Mouse (Mus musculus) liver, embryonic 16.5 days (tissue): Measurements from ENCODE around the gene Skap1. TPM values are rescaled to one million over a fixed set of nuclear protein-coding genes. Genes with fewer than 3 reads are reported as not detected.

ENCODE experiments used
- ATAC-seq: fragments of 200-750 bp; cut with Nextera tagmentation; 2 replicates; pipeline ENCODE4 v1.8.0; 2017; ENCODE audit warnings: low read depth, mild to moderate bottlenecking, moderate number of reproducible peaks, moderate library complexity
- H3K27ac ChIP-seq: fragments of 300-500 bp; sonication (generic); 2 replicates; pipeline ENCODE4 v1.5.1; 2014; ENCODE audit warnings: mild to moderate bottlenecking, low read length
- H3K27me3 ChIP-seq: fragments of 300-500 bp; sonication (generic); 2 replicates; pipeline ENCODE4 v1.6.1; 2014; ENCODE audit warnings: low read depth, low read length, mixed read lengths; ENCODE audit not compliant: control insufficient read depth, insufficient read depth
- H3K36me3 ChIP-seq: fragments of 300-500 bp; sonication (generic); 2 replicates; pipeline ENCODE4 v1.6.1; 2014; ENCODE audit warnings: mild to moderate bottlenecking; ENCODE audit not compliant: control insufficient read depth, insufficient read depth
- H3K4me1 ChIP-seq: fragments of 300-500 bp; sonication (generic); 2 replicates; pipeline ENCODE4 v1.6.1; 2014; ENCODE audit warnings: low read depth, low read length, mixed read lengths; ENCODE audit not compliant: control insufficient read depth
- H3K4me2 ChIP-seq: fragments of 300-500 bp; sonication (generic); 2 replicates; pipeline ENCODE4 v1.6.1; 2014; ENCODE audit warnings: low read depth, low read length, mixed read lengths
- H3K4me3 ChIP-seq: fragments of 300-500 bp; sonication (generic); 2 replicates; pipeline ENCODE4 v1.5.1; 2014; ENCODE audit warnings: low read depth, mild to moderate bottlenecking, low read length
- H3K9ac ChIP-seq: fragments of 300-500 bp; sonication (generic); 2 replicates; pipeline ENCODE4 v1.6.1; 2014; ENCODE audit warnings: low read depth, low read length
- H3K9me3 ChIP-seq: fragments of 300-500 bp; sonication (generic); replicated peaks from 2 replicates; pipeline ENCODE4 v1.6.1; 2016; ENCODE audit warnings: low read length; ENCODE audit not compliant: control insufficient read depth
- WGBS: fragments of 180-500 bp; shearing (Covaris S2); extraction: QIAGEN DNeasy Blood & Tissue Kit; methylation state at CpG from one replicate; pipeline ENCODE4 v1.1.7; 2014; ENCODE audit not compliant: insufficient replicate concordance; 5-methylcytosine and 5-hydroxymethylcytosine counted together
- polyA plus RNA-seq: library from polyadenylated mRNA; unstranded; fragments of >200 nt; fragmentation: Nextera tagmentation; extraction: Ambion mirVana; gene quantifications from 2 replicates; pipeline ENCODE4 v1.2.1, GENCODE M21; 2015

Skap1 gene
- polyA plus RNA-seq, 1 experiment from 2014 or later, result 0.12 TPM

GRCm38 (mm10) chr11:96434888-96435287 is 29.5 kb upstream of the Skap1 start:
- WGBS, result 28% methylated on average over 6 of the region's 6 CpGs
- H3K4me1 ChIP-seq, result no peaks in the 10 kb centered on the region
- H3K27me3 ChIP-seq, result no peaks in the 10 kb centered on the region; the same call in none of the 2 replicates
- H3K27ac ChIP-seq, result no peak overlapping the region
- no peak overlapping the region for H3K4me2 ChIP-seq
- H3K4me3 ChIP-seq, result no peak overlapping the region
- no peaks in the 10 kb centered on the region for H3K36me3 ChIP-seq
- ATAC-seq, result no peak
- H3K9ac ChIP-seq, result no peak overlapping the region
- H3K9me3 ChIP-seq, result no peaks in the 10 kb centered on the region

DNA sequence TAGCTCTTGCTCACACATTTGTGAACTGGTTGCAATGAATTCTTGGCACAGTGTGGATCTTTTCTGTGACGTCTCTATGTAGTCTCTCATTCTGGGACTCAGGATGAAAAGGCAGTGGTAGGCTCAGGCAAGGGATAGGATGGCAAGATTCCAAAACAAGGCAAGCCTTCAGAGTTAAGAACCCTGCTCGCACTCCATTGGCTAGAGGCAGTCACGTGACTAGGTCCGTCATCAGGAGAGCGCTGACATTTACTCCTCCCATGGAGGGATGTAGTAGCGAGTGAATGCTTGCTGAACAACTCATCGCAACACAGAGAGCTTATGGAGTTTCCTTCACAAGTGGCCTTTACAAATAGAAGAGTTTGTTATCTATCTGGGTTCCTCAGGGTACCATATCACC is 27.9 kb upstream of the Skap1 start:
- Histone ChIP-seq H3K4me2 (no peak overlapping the region), H3K27ac (no peak overlapping the region), H3K9ac (no peak overlapping the region), H3K36me3 (no peaks in the 10 kb centered on the region), H3K9me3 (no peaks in the 10 kb centered on the region), H3K4me3 (no peak overlapping the region), H3K4me1 (no peaks in the 10 kb centered on the region), H3K27me3 (no peaks in the 10 kb centered on the region; the same call in none of the 2 replicates)
- WGBS, result 56% methylated on average over 7 of the region's 7 CpGs
- no peak for ATAC-seq

- no peaks in the 10 kb centered on the region for H3K4me1 ChIP-seq
- WGBS, result 4% methylated on average over 7 of the region's 7 CpGs
- no peaks in the 10 kb centered on the region for H3K36me3 ChIP-seq
- H3K4me2 ChIP-seq, result no peak overlapping the region
- H3K4me3 ChIP-seq, result no peak overlapping the region
- no peaks in the 10 kb centered on the region; the same call in none of the 2 replicates for H3K27me3 ChIP-seq
- ATAC-seq, result no peak
- no peaks in the 10 kb centered on the region for H3K9me3 ChIP-seq
- no peak overlapping the region for H3K9ac ChIP-seq
- no peak overlapping the region for H3K27ac ChIP-seq
These were observed 25.6 kb upstream of the Skap1 start for GRCm38 (mm10) chr11:96438787-96439186.

- no peak overlapping the region for H3K4me2 ChIP-seq
- no peaks in the 10 kb centered on the region for H3K36me3 ChIP-seq
- no peak overlapping the region for H3K4me3 ChIP-seq
- no peak for ATAC-seq
- H3K27me3 ChIP-seq, result no peaks in the 10 kb centered on the region; the same call in none of the 2 replicates
- no peak overlapping the region for H3K27ac ChIP-seq
- WGBS, result 19% methylated on average over 12 of the region's 12 CpGs
- H3K9me3 ChIP-seq, result no peaks in the 10 kb centered on the region
- H3K4me1 ChIP-seq, result no peaks in the 10 kb centered on the region
- H3K9ac ChIP-seq, result no peak overlapping the region
These were observed 22.7 kb upstream of the Skap1 start for GRCm38 (mm10) chr11:96441546-96442185.

- H3K36me3 ChIP-seq, result no peaks in the 10 kb centered on the region
- H3K27ac ChIP-seq, result no peak overlapping the region
- H3K9me3 ChIP-seq, result no peaks in the 10 kb centered on the region
- no peak overlapping the region for H3K4me3 ChIP-seq
- no peaks in the 10 kb centered on the region; the same call in none of the 2 replicates for H3K27me3 ChIP-seq
- no peaks in the 10 kb centered on the region for H3K4me1 ChIP-seq
- H3K9ac ChIP-seq, result no peak overlapping the region
- ATAC-seq, result no peak
- H3K4me2 ChIP-seq, result no peak overlapping the region
- WGBS, result 44% methylated on average over 5 of the region's 5 CpGs
These were observed 21.9 kb upstream of the Skap1 start for GRCm38 (mm10) chr11:96442468-96442867.

GRCm38 (mm10) chr11:96447931-96448330 is 16.5 kb upstream of the Skap1 start:
- H3K9me3 ChIP-seq, result no peaks in the 10 kb centered on the region
- no peak for ATAC-seq
- H3K27ac ChIP-seq, result no peak overlapping the region
- no peaks in the 10 kb centered on the region for H3K4me1 ChIP-seq
- H3K36me3 ChIP-seq, result no peaks in the 10 kb centered on the region
- H3K4me3 ChIP-seq, result no peak overlapping the region
- H3K9ac ChIP-seq, result no peak overlapping the region
- 72% methylated on average over 24 of the region's 24 CpGs for WGBS
- no peaks in the 10 kb centered on the region for H3K27me3 ChIP-seq
- H3K4me2 ChIP-seq, result no peak overlapping the region

DNA sequence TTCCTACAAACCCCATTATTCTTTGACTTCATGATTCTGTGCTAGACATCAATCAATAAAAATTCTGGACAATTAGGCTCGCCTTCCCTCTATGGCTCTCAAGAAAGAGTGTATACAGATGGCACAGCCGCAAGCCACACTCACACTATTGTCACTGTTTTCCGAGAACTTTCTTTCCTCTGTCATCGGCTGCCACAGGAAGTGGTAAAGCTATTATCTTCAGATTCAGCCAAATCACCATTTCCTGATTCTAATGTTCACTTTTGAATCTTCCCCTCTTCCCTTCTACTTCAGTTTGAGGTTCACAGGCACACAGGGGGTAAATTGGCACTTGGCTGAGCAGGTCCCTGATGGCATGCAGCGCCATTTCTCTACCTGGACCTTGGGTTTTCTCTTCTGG is 9.3 kb upstream of the Skap1 start:
- Histone ChIP-seq H3K9me3 (no peaks in the 10 kb centered on the region), H3K9ac (no peak overlapping the region), H3K4me2 (no peak overlapping the region), H3K36me3 (no peaks in the 10 kb centered on the region), H3K4me3 (no peak overlapping the region), H3K27ac (no peak overlapping the region), H3K27me3 (no peaks in the 10 kb centered on the region; the same call in none of the 2 replicates), H3K4me1 (no peaks in the 10 kb centered on the region)
- WGBS, result 16% methylated on average over 5 of the region's 5 CpGs
- ATAC-seq, result no peak

DNA sequence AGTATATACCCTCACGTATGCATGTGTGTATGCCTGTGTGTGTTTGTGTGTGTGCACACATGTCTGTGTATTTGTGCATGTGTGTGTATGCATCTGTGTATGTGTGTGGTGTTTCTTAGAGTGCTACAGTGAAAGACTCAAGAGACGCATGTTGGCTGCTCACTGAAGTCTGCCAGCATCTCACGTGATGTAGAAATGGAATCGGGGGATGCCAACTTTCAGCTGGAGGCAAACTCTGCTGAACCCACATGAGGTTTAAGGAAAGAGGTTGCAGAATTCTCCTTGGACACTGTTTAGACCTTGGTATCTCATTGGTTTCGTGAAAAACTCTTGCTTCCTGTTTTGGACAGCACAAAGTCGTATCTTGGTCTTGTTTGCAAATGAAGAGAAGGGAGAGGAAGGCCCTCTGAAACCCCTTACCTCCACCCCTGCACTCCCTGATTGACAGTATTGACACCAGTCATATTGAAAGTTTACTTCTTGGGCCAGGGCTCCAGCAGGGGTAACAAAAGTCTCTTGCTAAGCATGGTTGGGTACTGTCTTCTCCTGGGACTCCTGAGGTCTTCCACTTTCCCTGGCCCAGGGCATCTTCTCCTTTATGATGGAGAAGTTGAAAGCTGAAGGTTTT is 8.6 kb upstream of the Skap1 start:
- no peak overlapping the region for H3K4me2 ChIP-seq
- H3K9me3 ChIP-seq, result no peaks in the 10 kb centered on the region
- 39% methylated on average over 6 of the region's 6 CpGs for WGBS
- H3K9ac ChIP-seq, result no peak overlapping the region
- H3K4me3 ChIP-seq, result no peak overlapping the region
- H3K27me3 ChIP-seq, result no peaks in the 10 kb centered on the region; the same call in none of the 2 replicates
- H3K36me3 ChIP-seq, result no peaks in the 10 kb centered on the region
- H3K4me1 ChIP-seq, result no peaks in the 10 kb centered on the region
- H3K27ac ChIP-seq, result no peak overlapping the region
- ATAC-seq, result no peak

DNA sequence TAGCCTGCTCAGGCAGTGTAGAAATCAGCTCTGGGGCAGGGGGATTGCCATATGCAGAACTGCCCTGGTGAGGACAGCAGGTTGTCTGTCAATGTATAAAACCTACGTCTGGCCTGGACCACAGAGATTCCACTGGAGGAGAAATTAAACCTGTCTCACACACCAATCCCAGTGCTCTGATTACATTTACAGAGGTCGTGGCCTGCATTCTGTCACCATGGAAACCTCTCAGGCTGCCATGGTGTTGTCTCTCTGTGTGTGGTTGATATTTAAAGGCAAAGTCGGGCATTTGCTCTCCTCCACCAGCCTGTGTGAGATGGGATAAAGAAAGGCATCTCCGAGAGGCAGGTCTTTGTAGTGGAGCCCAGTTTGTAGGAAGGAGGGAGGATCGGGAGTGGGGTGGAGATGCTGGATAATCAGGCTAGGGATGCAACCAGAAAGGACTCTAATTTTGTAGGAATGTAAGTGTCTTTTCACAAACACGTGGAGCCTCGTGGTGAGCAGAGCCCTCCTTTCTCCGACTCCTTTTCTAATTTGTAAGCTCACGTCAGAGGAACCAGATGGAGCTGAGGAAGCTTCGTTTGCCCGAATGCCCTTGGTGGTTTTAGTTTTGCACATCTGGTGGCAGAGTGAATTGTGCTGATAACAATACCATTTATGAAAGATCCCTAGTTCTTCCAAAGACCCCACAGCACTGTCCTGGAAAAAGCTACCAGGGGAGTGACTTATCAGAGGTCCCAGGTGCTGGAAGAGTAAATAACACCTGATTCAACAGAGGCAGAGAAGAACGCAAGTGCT is 7.7 kb upstream of the Skap1 start:
- H3K27me3 ChIP-seq, result peaks cover 4% of the 10 kb centered on the region
- H3K4me3 ChIP-seq, result no peak overlapping the region
- H3K27ac ChIP-seq, result no peak overlapping the region
- no peak for ATAC-seq
- H3K4me2 ChIP-seq, result no peak overlapping the region
- no peaks in the 10 kb centered on the region for H3K36me3 ChIP-seq
- H3K9ac ChIP-seq, result no peak overlapping the region
- 15% methylated on average over 12 of the region's 12 CpGs for WGBS
- no peaks in the 10 kb centered on the region for H3K9me3 ChIP-seq
- H3K4me1 ChIP-seq, result no peaks in the 10 kb centered on the region
